Mouse (Mus musculus) left cerebral cortex, adult 18-20 months (tissue): ENCODE measurements around the gene Akr1c13. TPM values are rescaled to one million over a fixed set of nuclear protein-coding genes. Genes with fewer than 3 reads are reported as not detected.
"Not testable (repeated sequence)": the region's sequence is repeated elsewhere in the genome, so short reads cannot be mapped to it uniquely, and the experiment has no call there.

Source experiments
- DNase-seq, 2 experiments: peaks; one replicate each; pipeline ENCODE4 v3.0.0; 2021 to 2022; ENCODE audit warnings: low spot score in 2 of 2, mixed read lengths in 1 of 2
- long read RNA-seq, 2 experiments: library from polyadenylated mRNA; stranded (forward); transcript quantifications; one replicate each; pipeline ENCODE4 v2.0.0; 2021
- total RNA-seq, 2 experiments: library from RNA; stranded (reverse); gene quantifications; 2 replicates each; pipeline ENCODE4 v1.2.3; 2021

Akr1c13 gene
- 1 to 10 TPM in 1 of 2 experiments, under 1 TPM in 1; 0.70 to 1.5 TPM for total RNA-seq
- long read RNA-seq, experiment 1 = 0 reads
- long read RNA-seq, experiment 2 = 0 reads

GRCm38 (mm10) chr13:4190904-4191303, at the start of gene Akr1c13:
Gene Akr1c13 (plus strand): TSS chr13:4191150.
- no peak for DNase-seq

- no peak for DNase-seq
Measured at GRCm38 (mm10) chr13:4144261-4144660, 46.7 kb upstream of the Akr1c13 start.

- peak; percentile 66 to 77 for DNase-seq
Measured at GRCm38 (mm10) chr13:4150518-4150917, 40.4 kb upstream of the Akr1c13 start, which contains the start of gene Akr1c18. Gene Akr1c18 (minus strand): TSS chr13:4150654.

- DNase-seq = no peak
Measured at GRCm38 (mm10) chr13:4152908-4153307, 38.0 kb upstream of the Akr1c13 start.

- DNase-seq = no peak
Measured at GRCm38 (mm10) chr13:4153593-4153992, 37.4 kb upstream of the Akr1c13 start.

- DNase-seq = no peak
Measured at GRCm38 (mm10) chr13:4155286-4155685, 35.7 kb upstream of the Akr1c13 start.

- DNase-seq = no peak
Measured at GRCm38 (mm10) chr13:4168006-4168405, 22.9 kb upstream of the Akr1c13 start.

GRCm38 (mm10) chr13:4172978-4173377, 18.0 kb upstream of the Akr1c13 start:
- no peak for DNase-seq

- DNase-seq = not testable (repeated sequence)
Measured at GRCm38 (mm10) chr13:4181321-4181720, 9.6 kb upstream of the Akr1c13 start.

GRCm38 (mm10) chr13:4183116-4183515, 7.8 kb upstream of the Akr1c13 start:
- no peak for DNase-seq

- not testable (repeated sequence) for DNase-seq
Measured at GRCm38 (mm10) chr13:4186641-4187411, 4.1 kb upstream of the Akr1c13 start.

- no peak for DNase-seq
Measured at GRCm38 (mm10) chr13:4188174-4188573, 2.8 kb upstream of the Akr1c13 start.

GRCm38 (mm10) chr13:4192511-4192910, 1.6 kb downstream of the Akr1c13 start:
- DNase-seq = no peak

- no peak for DNase-seq
Measured at GRCm38 (mm10) chr13:4206147-4206903, 15.4 kb downstream of the Akr1c13 start.

- DNase-seq = no peak
Measured at GRCm38 (mm10) chr13:4211560-4212299, 20.8 kb downstream of the Akr1c13 start.

GRCm38 (mm10) chr13:4212309-4212708, 21.4 kb downstream of the Akr1c13 start:
- no peak for DNase-seq

- not testable (repeated sequence) for DNase-seq
Measured at GRCm38 (mm10) chr13:4215496-4215895, 24.5 kb downstream of the Akr1c13 start.

GRCm38 (mm10) chr13:4228441-4228840, 37.5 kb downstream of the Akr1c13 start, which contains the start of gene Akr1c19:
Gene Akr1c19 (plus strand): TSS chr13:4228700.
- DNase-seq = no peak

- no peak for DNase-seq
Measured at GRCm38 (mm10) chr13:4230841-4231623, 40.1 kb downstream of the Akr1c13 start.

GRCm38 (mm10) chr13:4233135-4233534, 42.2 kb downstream of the Akr1c13 start:
- no peak for DNase-seq
